Comparison of ENCODE assay signal across 8 mouse cellular contexts in genomic region chr19:19110011-19110768, GRCm38 (mm10). TPM values are rescaled to one million over a fixed set of nuclear protein-coding genes. Genes with fewer than 3 reads are reported as not detected.
A peak's percentile ranks its signal among the peaks of the same experiment; 100 is the strongest.
DNase-seq lines count a peak whose midpoint lies in the region; ATAC-seq and TF ChIP-seq lines count a peak whose summit lies in the region.

No protein-coding gene starts in this region.

- peaks cover 7% of the 10 kb centered on the region for H3K27me3 ChIP-seq in ES-Bruce4 (ENCODE audit: control insufficient read depth, insufficient read depth, low read length, poor library complexity, severe bottlenecking)
- H3K27me3 ChIP-seq in forebrain, embryonic 14.5 days (replicated peaks; ENCODE audit: control insufficient read depth, insufficient read depth, low read length), result peaks cover 5% of the 10 kb centered on the region; the same call in 1 of the 2 replicates
- H3K27me3 ChIP-seq in hindbrain, embryonic 10.5 days (ENCODE audit: insufficient read depth, poor library complexity, severe bottlenecking), result peaks cover 40% of the 10 kb centered on the region

- under 1% methylated on average over 49 of the region's 49 CpGs for WGBS in forebrain, embryonic 14.5 days
- under 1% methylated on average over 49 of the region's 49 CpGs for WGBS in hindbrain, embryonic 10.5 days

- no peak for TF ChIP-seq POLR2A in ES-Bruce4 (IDR thresholded peaks at IDR 0.05; ENCODE audit: insufficient read depth, low read length)
- no peak for TF ChIP-seq POLR2A in bone marrow macrophage, adult 2 months (IDR thresholded peaks at IDR 0.05; ENCODE audit: borderline replicate concordance, low read depth, low read length)

- H3K9me3 ChIP-seq in ES-Bruce4 (replicated peaks; ENCODE audit: control insufficient read depth, insufficient read depth, low read length, poor library complexity, severe bottlenecking), result no peaks in the 10 kb centered on the region; the same call in 1 of the 2 replicates
- no peaks in the 10 kb centered on the region for H3K9me3 ChIP-seq in forebrain, embryonic 14.5 days (replicated peaks; ENCODE audit: control insufficient read depth, low read length)
- no peaks in the 10 kb centered on the region for H3K9me3 ChIP-seq in hindbrain, embryonic 10.5 days

- TF ChIP-seq CTCF in ES-Bruce4 (IDR thresholded peaks at IDR 0.05; ENCODE audit: low read depth, low read length), result no peak
- no peak for TF ChIP-seq CTCF in bone marrow macrophage, adult 2 months (IDR thresholded peaks at IDR 0.05; ENCODE audit: low read depth, low read length)

- TF ChIP-seq EP300 in ES-Bruce4 (IDR thresholded peaks at IDR 0.05; ENCODE audit: insufficient read depth, low read depth, low read length), result no peak

- H3K27ac ChIP-seq in ES-Bruce4 (ENCODE audit: insufficient read depth, low read length), result no peak overlapping the region
- no peak overlapping the region for H3K27ac ChIP-seq in bone marrow macrophage, adult 2 months (ENCODE audit: insufficient read depth, low read depth, low read length)
- H3K27ac ChIP-seq in forebrain, embryonic 14.5 days (ENCODE audit: low read depth, low read length), result peak overlapping the region; percentile 65; the same call in 1 of the 2 replicates
- peak overlapping the region; percentile 80 for H3K27ac ChIP-seq in hindbrain, embryonic 10.5 days

- H3K4me1 ChIP-seq in ES-Bruce4 (ENCODE audit: control insufficient read depth, insufficient read depth, low read length), result no peaks in the 10 kb centered on the region
- no peaks in the 10 kb centered on the region for H3K4me1 ChIP-seq in bone marrow macrophage, adult 2 months (ENCODE audit: control insufficient read depth, insufficient read depth, low read length)
- H3K4me1 ChIP-seq in forebrain, embryonic 14.5 days (ENCODE audit: control insufficient read depth, insufficient read depth, low read length), result peaks cover 20% of the 10 kb centered on the region
- H3K4me1 ChIP-seq in hindbrain, embryonic 10.5 days (replicated peaks), result peaks cover 25% of the 10 kb centered on the region

- no peaks in the 10 kb centered on the region for H3K36me3 ChIP-seq in ES-Bruce4 (ENCODE audit: control insufficient read depth, insufficient read depth, low read length, poor library complexity, severe bottlenecking)
- no peaks in the 10 kb centered on the region for H3K36me3 ChIP-seq in forebrain, embryonic 14.5 days (ENCODE audit: control insufficient read depth, insufficient read depth, low read length)
- no peaks in the 10 kb centered on the region for H3K36me3 ChIP-seq in hindbrain, embryonic 10.5 days

- H3K4me3 ChIP-seq in ES-Bruce4 (ENCODE audit: low read depth, low read length), result peak overlapping the region; percentile 61
- H3K4me3 ChIP-seq in bone marrow macrophage, adult 2 months (ENCODE audit: insufficient read depth, low read length), result peak overlapping the region; percentile 61
- peak overlapping the region; percentile 57 for H3K4me3 ChIP-seq in forebrain, embryonic 14.5 days (ENCODE audit: low read depth, low read length)
- H3K4me3 ChIP-seq in hindbrain, embryonic 10.5 days, result peak overlapping the region; percentile 59

- peak overlapping the region; percentile 83 for H3K4me2 ChIP-seq in forebrain, embryonic 14.5 days (ENCODE audit: low read length)

- peak overlapping the region; percentile 34; the same call in 1 of the 2 replicates for H3K9ac ChIP-seq in ES-Bruce4 (ENCODE audit: low read depth, poor library complexity, severe bottlenecking)
- peak overlapping the region; percentile 64 for H3K9ac ChIP-seq in forebrain, embryonic 14.5 days (ENCODE audit: low read length)

- ATAC-seq in forebrain, embryonic 14.5 days, result peak; percentile 41

- peak; percentile 70 for DNase-seq in forebrain, embryonic 14.5 days (ENCODE audit: low spot score)
- DNase-seq in hindbrain, embryonic 10.5 days (ENCODE audit: low spot score), result peak; percentile 71
- DNase-seq in left cerebral cortex, adult 18-20 months (ENCODE audit: low spot score in 2 of 2), result peak; percentile 51 to 53
- DNase-seq in lung, postnatal 36 days, result peak; percentile 8
- peak; percentile 52 for DNase-seq in right cerebral cortex, postnatal 4 days
- DNase-seq in thymus, postnatal 25 days, result no peak

RNA-seq across cellular contexts. Expression of gene Rorb, which starts 0.8 kb away (rescaled TPM):
- polyA plus RNA-seq in ES-Bruce4 (2011; ENCODE audit: insufficient read depth, insufficient read length, low read depth, missing spikeins), result 0.09 TPM in 1 of 2 replicates, not detected in the other
- 0.28 TPM in 1 of 2 replicates, not detected in the other for polyA plus RNA-seq in bone marrow macrophage, adult 2 months (2012; ENCODE audit: insufficient read depth, insufficient read length, missing spikeins)
- polyA plus RNA-seq in forebrain, embryonic 14.5 days (2014; fragmentation: Nextera tagmentation; extraction: Ambion mirVana), result 6.3 and 11.6 TPM in 2 replicates
- 1.4 and 1.7 TPM in 2 replicates for polyA plus RNA-seq in hindbrain, embryonic 10.5 days (2016; fragmentation: Nextera tagmentation; extraction: Ambion mirVana)
- 10 to 100 TPM; 46.1 to 58.6 TPM for total RNA-seq in left cerebral cortex, adult 18-20 months (2021)

Comparison
In these comparisons a context has a peak if more than half of its experiments do, and no peak if none do; other contexts are left out.
1. H3K27ac ChIP-seq: peak in forebrain, embryonic 14.5 days (single experiment) and hindbrain, embryonic 10.5 days (single experiment); none in ES-Bruce4 (single experiment) and bone marrow macrophage, adult 2 months (single experiment).
2. Peak in every context shown above with its lines, with median percentiles within 50 percentile points of each other: H3K4me3 ChIP-seq.